Mouse (Mus musculus) retina, embryonic 14.5 days (tissue): ENCODE data around the gene Stard3.
A peak's percentile ranks its signal among the peaks of the same experiment; 100 is the strongest.

Experiments used
- DNase-seq: peaks from one replicate; pipeline ENCODE4 v3.0.0-alpha.2; 2015; ENCODE audit warnings: low spot score

Gene Stard3

GRCm38 (mm10) chr11:98329081-98329959, 28.8 kb upstream of the Stard3 start, which contains the start of gene Neurod2:
Gene Neurod2, minus strand, starts transcription at chr11:98329648.
- DNase-seq, result no peak

- DNase-seq, result no peak
These were observed 28.0 kb upstream of the Stard3 start for GRCm38 (mm10) chr11:98329960-98330744.

- DNase-seq, result no peak
These were observed 27.4 kb upstream of the Stard3 start for GRCm38 (mm10) chr11:98330745-98331204.

- DNase-seq, result no peak
These were observed 26.8 kb upstream of the Stard3 start for GRCm38 (mm10) chr11:98331401-98331800.

DNA sequence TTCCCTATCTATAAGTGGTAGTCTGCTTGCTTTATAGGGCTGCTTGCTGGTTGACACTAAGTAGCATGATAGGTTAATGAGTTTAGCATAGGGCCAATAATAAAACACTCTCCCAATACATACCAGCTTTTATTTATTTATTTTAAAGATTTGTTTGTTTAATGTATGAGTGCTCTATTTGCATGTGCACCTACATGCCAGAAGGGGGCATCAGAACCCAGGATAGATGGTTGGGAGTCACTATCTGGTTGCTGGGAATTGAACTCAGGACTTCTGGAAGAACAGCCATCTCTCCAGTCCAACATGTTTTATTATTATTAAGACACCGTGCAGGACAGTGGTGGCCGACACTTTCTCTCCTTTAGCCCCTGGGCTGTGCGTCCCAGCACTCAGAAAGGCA, 26.0 kb upstream of the Stard3 start:
- DNase-seq, result no peak

DNA sequence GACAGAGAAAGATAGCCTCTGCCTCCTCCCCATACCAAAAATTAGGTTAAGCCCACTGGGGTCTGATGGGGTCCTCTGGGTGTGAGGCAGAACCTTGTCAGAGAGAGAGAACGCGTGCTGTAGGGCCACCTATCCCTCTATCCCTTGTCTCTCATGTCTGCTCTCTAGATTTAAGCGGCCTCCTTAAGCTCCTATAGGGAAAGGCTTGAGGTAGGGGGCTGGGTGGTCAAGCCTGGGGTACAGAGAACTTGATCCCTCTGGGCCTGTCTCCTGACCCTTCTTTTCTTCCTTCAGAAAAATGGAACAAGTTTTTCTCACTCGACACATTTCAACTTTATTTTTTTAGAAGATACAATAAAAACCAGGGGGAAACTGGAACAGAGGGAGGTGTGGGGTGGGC, 25.3 kb upstream of the Stard3 start:
- no peak for DNase-seq

DNA sequence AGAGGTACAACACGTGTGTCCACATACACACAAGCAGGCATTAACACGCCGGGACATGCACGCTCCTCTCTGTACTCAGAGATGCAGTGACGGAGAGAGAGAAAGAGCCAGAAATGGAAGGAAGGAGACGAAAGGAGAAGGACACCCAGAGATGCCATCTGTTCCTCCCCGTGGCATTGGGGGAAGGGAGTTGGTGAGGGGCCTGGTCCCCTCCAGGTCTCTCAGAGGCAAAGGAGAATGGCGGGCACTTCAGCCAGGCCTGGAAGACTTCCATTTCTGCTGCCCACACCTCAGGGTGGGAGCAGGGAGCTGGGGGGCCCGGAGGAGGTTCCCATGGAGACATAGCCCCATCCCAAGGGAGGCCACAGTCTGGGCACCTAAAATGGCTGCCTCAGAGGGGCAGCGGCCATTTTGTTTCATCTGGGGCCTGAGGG, 24.9 kb upstream of the Stard3 start:
- no peak for DNase-seq

DNA sequence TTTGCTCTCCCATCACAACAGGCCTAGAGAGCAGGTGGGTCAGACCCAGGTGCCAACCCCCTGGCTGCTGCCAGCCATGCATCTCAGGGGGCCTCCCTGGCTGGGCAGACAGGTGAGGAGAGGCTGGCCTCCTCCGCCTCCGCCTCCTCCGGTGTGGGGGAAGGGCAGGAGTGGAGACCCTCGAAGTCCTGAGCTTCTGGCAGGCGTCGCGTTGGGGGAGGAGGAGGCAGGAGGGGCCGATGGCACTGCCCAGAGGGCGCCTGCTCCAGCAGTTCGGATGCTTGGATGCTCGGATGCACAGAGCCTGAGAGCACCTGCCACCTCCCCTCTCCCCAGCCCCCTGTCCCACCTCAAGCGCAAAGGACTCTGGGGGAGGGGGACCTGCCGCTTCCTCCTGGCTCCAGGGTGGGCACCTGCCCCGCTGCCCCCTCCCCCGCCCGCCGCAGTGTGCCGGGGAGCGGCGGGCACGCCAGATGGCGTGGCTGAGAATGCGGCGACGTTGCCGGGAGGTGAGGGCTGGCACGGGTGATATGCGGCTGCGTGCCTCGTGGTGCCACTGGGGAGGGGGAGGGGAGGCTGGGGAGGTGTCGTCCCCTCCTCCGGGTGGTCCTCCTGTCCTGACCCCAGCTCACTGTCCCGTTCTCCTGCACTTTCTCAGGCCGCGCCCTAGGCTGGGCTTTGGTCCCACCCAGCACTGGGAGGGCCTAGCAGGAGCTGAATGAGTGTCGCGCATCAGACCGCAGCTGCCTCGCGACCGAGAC, 24.0 kb upstream of the Stard3 start:
- DNase-seq, result no peak

- DNase-seq, result no peak
These were observed 22.9 kb upstream of the Stard3 start for GRCm38 (mm10) chr11:98335250-98335649.

- DNase-seq, result no peak
These were observed 21.7 kb upstream of the Stard3 start for GRCm38 (mm10) chr11:98336245-98337107.

DNA sequence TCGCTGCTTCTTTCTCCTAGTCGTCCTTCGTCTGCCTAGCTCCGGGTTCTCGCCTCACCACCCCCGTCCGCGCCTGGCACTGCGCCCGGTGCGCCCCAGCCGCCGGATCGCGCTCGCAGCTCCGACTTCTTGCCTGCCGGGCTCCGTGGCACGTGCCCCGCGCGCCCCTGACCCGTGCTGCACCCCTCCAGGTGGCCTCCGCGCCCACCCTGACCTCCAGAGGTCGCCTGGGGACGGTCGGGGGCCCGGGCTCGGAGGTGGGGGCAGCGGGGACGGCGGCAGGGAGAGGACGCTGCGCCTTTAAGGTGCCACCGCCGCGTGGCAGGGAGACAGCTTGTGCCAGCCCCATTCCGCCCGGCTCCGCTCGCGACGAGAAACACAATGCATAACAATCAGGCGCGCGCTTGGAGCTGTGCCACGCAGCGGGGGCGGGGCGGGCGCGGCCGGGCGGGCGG, 19.6 kb upstream of the Stard3 start:
- DNase-seq, result peak; percentile 60

DNA sequence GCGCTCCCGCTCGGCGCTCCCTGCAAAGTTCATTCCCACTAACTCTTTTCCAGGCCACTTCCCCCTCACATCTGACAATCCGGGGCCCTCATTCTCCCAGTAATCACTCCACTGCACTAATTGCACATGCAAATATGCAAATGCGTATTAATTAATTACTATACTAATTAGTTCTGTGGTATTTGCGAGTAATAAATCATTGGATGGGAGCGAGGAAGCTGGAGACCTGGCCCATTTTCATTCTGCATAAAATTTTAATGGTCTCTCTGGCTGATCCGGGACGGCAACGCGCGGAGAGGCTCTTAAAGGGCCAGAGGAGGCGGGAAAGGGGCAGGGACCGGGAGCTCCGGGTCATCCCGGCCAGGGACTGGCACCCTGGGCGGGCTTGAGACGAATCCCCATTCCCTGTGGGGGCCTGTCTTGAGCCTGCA, 19.1 kb upstream of the Stard3 start:
- peak; percentile 63 for DNase-seq

DNA sequence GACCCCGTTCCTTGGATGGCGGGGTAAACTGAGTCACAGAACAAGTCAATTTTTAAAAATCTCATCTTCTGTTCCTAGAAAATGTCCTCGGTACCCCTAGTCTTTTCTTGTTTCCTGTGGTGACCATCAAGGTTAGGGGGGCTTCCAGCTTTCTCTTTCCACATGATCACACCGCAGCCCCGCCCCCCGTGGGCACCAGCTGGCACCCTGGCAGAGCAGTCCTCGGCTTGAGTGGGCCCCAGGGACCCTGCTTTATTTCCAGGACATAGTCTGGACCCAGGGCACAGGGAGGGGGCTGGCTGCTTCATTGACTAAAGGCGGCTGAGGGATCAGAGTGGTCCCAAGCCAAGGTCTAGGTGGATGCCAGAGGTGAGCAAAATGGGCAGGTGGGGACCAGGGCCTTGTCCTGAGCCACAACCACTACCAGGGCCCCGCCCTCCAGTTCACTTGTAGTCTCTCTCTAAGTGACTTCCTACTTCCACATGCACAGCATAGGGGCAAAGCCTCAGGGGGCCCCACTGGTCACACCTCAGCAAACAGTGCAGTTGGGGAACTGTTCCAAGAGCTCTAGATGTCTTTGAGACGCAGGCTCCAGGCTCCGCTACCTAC, 18.4 kb upstream of the Stard3 start:
- DNase-seq, result no peak

DNA sequence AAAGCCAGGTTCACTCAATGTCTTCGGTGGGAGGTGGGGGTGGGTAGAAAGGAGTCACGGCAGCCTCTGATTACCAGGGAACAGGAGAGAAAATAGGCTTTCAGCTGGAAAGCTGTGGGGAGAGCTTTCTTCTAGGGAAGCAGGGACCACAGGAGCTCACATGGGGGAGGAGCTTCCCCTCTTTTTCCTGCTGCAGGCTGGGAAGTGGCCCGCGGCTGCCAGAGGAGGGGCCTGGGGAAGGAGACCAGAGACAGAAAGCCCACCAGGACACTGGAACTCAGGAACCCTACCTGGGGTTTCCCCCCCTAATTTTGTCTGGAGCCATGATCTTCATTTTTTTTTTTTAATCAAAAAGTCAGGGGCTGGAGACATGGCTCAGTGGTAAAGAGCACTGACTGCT, 17.6 kb upstream of the Stard3 start:
- no peak for DNase-seq

- DNase-seq, result no peak
These were observed 17.0 kb upstream of the Stard3 start for GRCm38 (mm10) chr11:98341174-98341573.

- DNase-seq, result peak; percentile 97
These were observed 15.9 kb upstream of the Stard3 start for GRCm38 (mm10) chr11:98342000-98342945.

DNA sequence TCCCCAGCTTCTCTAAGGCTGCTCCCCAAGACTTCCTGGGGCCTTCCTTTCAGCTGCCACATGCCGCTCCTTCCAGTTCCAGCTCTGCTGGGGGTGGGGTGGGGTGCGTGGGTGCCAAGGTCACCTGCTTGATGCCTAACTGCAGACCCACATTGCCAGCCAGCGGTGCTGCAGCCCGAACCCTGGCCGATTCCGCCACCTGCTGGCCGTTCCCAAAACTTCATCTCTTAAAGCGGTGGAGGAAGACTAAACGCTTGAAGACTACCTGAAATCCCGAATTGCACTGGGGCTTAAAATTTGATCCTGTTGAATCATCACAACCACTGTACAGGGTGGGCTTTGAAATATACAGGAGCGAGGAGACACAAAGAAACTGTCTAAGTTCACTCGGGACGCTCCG, 12.9 kb upstream of the Stard3 start:
- DNase-seq, result peak; percentile 85

DNA sequence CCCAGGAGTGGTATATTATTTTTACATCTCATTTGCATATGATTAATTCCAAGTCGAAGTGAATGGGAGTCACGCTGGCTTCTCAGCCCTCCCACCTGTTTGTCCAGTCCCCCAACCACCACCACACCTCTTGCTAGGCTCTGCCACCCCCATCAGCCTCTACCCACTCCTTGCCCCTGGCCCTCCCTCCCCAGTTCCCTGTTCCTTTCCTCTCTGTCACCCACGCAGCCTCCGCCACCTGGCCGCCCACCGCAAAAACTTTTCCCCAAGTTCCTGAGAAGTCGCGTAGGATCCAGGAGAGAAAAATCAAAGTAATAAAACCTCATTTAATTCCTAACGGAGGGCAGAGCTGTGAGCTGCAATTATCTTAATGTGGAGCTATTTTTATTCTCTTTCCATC, 12.0 kb upstream of the Stard3 start:
- no peak for DNase-seq

GRCm38 (mm10) chr11:98347385-98348082, 10.6 kb upstream of the Stard3 start:
- no peak for DNase-seq
